Mouse (Mus musculus) cerebellum, adult 11 months (tissue): ENCODE results near the gene Foxp2.

Experiments used
- DNase-seq: peaks from one replicate; pipeline ENCODE4 v3.0.0; 2022

Gene Foxp2

GRCm38 (mm10) chr6:14901183-14901970, at the start of gene Foxp2:
TSS of gene Foxp2 (plus strand) at chr6:14901349.
- no peak for DNase-seq

GRCm38 (mm10) chr6:14885199-14885598, 15.9 kb upstream of the Foxp2 start:
- no peak for DNase-seq

DNA sequence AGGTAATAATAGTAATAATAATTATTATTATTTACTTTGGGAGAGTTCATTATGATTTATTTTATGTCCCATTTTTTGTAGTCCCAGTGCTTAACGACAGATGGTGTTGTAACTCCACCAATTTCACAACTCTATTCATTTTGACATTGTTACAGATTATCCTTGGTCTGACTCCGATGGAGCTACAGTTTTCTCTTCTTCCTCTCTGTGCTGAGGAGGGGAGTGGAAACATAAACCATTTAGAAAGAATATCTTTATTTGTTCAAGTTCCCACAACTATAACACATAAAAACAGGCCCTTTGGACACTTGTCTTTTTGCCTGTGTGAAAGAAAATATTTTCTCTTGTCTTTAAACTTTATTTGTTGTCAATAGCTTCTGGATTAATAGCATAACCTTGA, 4.1 kb upstream of the Foxp2 start:
- no peak for DNase-seq

DNA sequence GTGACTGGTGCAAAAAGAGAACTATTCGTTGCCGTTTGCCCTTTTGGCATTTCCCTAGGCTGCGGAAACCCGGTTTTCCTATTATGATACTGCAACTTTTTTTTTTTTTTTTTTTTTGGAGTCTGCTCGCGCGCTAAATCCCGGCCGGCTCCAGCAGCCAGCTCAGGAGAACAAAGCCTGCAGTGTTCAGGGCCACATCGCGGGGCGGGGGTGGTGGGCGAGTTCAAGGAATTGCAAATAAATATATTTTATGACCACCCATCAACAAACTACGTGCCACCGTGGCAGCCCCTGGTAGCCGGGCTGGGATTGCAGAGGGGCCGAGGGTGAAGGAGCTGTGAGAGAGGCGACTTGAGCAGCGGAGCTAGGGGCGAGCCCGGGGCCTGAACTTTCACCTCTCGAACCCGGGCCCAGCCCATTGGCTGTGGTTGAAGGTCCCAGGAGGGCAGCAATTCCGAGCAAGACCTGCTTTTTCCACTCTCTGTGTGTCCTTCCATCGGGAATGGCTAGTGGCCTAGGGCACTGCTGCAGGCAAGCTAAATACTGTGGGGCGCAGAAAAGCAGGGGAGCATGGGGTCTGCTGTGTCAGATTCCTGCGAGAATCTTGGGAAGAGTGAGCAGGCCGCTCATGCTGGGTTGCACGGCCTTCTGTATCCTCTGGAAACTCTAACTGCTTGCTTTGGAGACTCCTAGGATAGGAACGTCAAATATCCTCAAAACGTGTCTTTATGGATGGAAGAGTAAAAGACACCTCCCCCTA, 2.9 kb upstream of the Foxp2 start:
- DNase-seq = no peak

DNA sequence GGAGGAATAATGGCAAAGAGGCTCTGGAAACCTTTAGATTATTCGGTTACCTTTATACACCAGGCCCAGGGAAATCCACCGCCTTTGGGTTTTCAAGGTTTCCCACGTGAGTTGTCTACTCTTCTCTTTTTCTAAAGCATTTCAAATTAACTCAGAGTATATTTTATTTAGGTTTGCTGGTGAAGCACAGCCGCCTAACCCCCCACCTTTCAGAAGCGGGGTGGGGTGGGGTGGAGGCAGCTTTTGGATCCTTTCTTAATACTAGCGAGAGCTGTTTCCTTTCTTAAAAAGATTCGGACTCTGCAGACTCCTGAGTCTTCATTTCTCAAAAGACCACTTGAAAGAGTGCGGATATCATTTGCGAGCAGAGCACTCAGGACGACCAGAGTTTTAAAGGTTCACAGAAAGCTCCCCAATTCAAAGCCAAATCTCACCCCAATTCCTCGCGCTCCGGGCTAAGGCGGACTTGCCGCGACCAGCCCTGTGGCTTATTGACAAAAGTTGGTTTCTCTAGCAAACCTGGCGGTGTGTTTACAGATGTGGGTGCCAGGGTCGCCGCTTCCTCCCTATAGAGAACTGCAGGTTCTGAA, 2.0 kb upstream of the Foxp2 start:
- DNase-seq = no peak

DNA sequence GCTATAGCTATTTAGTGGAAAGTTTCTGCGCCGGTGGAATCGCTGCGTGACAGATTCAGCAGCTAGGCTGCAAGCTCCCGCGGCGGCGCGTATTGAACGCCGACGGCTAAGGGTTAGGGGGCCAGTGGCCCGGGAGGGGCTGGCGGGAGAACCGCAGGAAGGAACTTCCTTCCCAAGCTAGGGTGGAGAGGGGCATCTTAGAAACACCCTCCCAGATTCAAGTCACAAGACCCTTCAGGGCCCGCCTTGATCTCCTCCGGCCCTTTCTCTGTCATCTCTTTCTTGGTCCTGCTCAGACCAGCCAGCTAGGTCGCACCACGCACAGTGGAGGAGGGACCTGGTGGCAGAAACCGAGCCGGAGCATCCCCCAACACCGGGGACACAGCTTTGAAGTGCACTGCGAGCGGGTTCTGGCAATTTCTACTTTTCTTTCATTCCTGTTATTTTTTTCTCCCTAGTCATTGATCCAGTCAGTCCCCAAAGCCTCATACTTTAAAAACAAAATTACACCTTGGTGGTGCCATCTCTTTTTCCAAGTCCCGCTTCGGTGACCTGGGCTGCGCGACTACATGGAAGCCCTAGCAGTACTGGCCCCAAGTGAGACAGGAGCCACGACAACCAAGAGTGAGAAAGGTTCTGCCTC, 1.1 kb upstream of the Foxp2 start:
- no peak for DNase-seq

- DNase-seq = no peak
Measured at GRCm38 (mm10) chr6:14900579-14901021, 549 bp upstream of the Foxp2 start.

DNA sequence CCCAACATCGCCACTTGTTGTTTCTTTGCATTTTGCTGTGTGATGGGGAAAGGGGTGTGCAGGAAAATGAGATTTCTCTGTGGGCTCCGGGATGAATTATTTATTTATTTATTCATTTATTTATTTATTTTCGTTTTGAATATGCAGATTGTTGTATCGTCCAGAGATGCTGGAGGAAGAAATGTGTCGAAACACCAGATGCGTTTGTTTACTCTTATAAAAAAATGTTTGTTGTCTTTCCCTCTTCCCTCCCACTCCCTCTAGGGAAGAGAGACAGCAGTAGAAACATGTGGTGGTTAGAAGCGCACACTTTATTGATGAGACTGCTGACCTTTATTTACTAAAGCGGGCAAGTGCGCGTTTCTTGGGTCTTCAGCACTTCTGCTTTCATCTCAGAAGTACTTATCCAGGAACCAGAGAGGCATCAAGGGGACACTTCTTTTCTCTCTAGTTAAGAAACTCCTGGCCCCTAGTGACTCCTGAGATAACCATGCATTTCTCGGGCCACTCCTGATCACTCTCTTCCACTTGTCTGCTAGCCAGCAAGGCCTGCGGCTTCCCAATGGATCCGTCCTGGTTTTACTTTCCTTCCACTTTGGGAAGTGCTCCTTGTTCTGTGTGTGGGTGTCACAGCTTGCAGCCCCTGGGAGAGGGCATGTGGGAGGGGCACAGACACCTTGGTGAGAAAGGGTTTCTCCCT, 972 bp downstream of the Foxp2 start:
- DNase-seq = no peak

DNA sequence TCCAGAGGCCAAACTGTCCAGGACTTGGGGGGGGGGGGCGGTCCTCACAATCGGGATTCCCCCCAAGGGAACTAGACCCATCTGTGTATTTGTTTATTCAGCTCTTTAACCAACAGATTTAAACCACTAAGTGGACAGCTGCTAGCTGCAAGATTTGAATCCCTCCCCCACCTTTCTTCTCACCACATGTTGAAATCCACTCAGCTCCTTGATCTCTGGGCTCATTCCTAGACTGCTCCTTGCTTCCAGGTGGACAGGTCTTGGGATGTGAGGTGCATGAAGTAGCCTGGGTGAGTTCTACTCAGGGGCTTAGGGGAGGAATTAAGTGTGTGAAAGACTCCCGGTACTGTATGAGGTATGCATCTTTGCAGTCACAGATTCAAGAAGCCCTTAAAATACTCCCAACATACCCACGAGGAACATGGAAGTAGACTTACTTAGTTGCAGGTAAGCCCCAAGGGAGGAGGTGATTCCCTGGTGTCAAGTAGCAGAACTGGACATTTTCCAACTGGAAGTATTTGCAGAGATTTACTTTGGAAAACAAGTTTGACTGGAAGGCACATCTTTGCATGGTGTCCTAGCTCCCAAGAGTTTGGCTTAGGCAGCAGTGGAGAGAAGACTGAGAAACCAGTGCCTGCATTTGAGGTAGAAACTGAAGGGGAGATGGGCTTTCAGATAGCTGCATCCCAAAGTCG, 2.3 kb downstream of the Foxp2 start:
- no peak for DNase-seq

DNA sequence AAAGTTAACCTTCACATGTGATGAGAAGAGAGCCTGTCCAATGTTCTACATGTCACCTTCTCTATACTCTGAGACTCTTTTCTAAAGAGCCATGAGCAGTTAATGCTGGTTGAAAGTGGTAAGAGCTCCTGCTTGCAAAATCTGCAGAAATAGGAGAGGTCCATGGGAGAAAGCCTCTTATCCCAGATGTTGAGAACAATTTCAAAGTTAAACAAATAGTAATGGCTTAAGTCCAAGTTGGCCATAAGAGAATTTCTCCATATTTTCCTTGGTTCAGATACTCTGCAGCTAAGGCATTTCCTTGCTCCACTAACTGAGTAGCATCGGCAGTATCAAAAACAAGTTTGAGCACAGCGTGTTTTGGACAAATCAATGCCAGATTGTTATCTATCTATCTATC, 13.9 kb downstream of the Foxp2 start:
- DNase-seq = no peak

DNA sequence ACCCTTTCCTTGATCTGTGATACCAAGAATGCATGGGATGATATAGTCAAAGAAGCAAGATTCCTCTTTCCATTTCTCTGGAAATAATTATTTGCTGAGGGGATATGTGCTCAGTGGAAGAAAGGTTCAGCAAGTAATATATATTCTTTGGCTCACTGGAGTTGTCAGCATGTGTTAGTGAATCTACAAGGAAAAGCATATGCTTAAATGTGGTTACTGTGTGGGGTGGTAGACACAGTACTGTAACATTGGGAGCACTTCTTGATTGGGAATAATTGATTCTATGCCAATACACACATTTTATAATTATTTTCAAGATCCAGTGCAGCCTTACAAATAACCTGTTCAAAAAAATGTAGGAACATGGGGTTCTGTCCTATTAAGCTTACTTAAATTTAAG, 21.6 kb downstream of the Foxp2 start:
- no peak for DNase-seq

DNA sequence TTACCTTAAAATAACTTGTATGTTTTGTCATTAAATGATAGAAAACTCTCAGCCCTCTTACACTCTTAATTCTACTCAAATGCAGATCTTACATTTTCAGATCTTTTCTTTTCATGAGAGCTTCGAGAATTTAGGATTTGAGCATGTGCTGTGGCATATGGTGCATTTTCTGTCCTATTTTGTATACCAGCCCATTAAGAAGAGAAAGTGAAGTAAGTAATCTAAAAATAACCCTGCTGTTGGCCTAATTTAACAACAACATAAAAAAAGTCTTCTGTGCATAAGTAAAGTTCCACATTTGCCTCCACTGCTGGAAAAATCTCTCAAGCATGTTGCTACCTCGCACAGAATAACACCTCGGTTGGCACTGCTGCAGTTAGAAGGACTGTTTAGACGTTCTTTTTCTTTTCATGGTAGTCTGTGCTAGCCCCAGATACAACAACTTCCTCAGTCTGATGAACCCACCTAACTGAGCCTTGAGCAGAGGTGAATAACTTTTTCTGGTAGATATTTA, 23.9 kb downstream of the Foxp2 start:
- no peak for DNase-seq

- DNase-seq = no peak
Measured at GRCm38 (mm10) chr6:14951060-14951459, 49.9 kb downstream of the Foxp2 start.

DNA sequence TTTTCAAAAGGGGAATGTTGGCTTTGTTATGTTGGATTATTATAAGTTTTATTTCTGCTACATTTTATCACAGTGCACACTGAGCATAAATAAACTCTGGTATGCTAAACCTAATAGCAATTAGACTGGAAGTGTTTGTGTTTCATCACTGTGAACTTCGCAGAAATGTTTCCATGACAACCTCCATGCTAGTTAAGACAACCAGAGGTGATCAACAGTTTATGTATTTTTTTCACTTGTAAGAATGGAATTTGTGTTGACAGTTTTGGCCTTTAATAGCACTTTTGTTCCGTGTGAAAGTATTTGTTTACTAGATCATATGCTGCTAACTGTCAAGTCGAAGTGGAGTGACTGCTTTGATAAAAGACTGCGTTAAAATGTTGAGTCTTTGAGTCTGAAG, 51.6 kb downstream of the Foxp2 start:
- DNase-seq = no peak

DNA sequence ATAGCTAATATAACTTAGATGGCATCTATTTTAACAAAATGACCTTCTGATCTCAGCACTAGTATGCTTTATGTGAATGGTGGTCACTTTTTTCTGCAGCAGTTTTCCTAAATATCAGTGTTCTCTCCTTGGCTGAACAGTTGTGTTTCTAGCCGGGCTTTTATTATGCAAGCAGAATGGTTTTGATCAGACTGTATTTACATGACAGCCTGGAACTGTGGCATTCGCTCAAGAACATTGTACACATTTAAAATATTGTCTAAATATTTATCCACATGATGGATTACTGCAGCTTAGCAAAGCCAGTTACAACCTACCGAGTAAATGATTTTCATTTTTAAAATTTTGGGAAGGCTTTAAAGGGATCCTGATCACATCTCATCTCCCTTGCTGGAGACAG, 75.9 kb downstream of the Foxp2 start:
- DNase-seq = no peak

DNA sequence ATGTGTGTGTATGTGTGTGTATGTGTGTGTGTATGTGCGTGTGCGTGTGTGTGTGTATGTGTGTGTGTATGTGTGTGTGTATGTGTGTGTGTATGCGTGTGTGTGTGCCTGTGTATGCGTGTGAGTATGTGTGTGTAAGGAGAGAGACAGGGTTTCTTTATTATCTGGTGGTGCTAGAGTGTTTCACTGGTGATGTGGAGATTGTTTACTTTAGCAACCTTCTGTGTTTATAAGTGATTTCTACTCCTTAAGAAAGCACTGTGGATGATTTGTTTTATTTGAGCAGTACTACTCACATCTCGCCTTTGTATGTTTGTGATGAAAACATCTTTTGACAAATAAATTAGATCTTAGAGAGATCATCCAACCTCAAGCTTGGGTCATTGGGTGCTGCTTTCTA, 77.1 kb downstream of the Foxp2 start:
- DNase-seq = no peak

GRCm38 (mm10) chr6:15008113-15008512, 107.0 kb downstream of the Foxp2 start:
- DNase-seq = no peak

- DNase-seq = no peak
Measured at GRCm38 (mm10) chr6:15028488-15028887, 127.3 kb downstream of the Foxp2 start.

GRCm38 (mm10) chr6:15029446-15030125, 128.4 kb downstream of the Foxp2 start:
- DNase-seq = no peak

- no peak for DNase-seq
Measured at GRCm38 (mm10) chr6:15063246-15063645, 162.1 kb downstream of the Foxp2 start.

DNA sequence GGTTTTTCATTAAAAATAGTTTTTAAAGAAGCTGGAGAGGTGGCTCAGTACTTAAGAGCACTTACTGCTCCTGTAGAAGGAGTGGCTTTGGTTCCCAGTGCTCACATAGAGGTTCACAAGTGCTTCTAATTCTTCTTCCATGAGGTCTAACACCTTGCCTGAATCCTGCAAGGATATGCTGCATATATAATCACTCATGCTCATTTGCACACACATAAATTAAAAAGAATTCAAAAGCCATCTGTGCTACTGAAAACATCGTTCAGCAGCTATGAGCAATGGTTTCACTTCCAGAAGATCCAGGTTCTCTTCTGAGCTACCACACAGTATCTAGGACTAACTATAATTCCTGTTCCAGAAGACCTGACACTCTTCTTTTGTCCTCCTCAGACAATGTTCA, 200.4 kb downstream of the Foxp2 start:
- DNase-seq = no peak
